ENCODE assay signal across 11 mouse cellular contexts in genomic region chr5:5845805-5846496, GRCm38 (mm10).
DNase-seq lines count a peak whose midpoint lies in the region; ATAC-seq and TF ChIP-seq lines count a peak whose summit lies in the region.
"Had no signal": no experiment of that assay in that cellular context is flagged by ENCODE, and none has a peak within 500 bp of the region (broad histone marks: within the 10 kb centered on the region; RNA-seq: fewer than 3 reads in every experiment).

No protein-coding gene starts in this region.

- H3K27ac ChIP-seq in lung, embryonic 14.5 days (ENCODE audit: low read depth) = no peak overlapping the region
- H3K27ac ChIP-seq in forebrain, postnatal 0 days (ENCODE audit: low read depth, low read length) = no peak overlapping the region
- H3K27ac ChIP-seq: embryonic facial prominence, embryonic 15.5 days; limb, embryonic 12.5 days; stomach, embryonic 15.5 days had no signal

- H3K9ac ChIP-seq in lung, embryonic 14.5 days = no peak overlapping the region
- no peak overlapping the region for H3K9ac ChIP-seq in forebrain, postnatal 0 days
- H3K9ac ChIP-seq: embryonic facial prominence, embryonic 15.5 days; limb, embryonic 12.5 days; stomach, embryonic 15.5 days had no signal

- no peaks in the 10 kb centered on the region for H3K36me3 ChIP-seq in lung, embryonic 14.5 days (ENCODE audit: insufficient read depth)
- no peaks in the 10 kb centered on the region for H3K36me3 ChIP-seq in forebrain, postnatal 0 days (ENCODE audit: insufficient read depth)
- H3K36me3 ChIP-seq: embryonic facial prominence, embryonic 15.5 days; limb, embryonic 12.5 days; stomach, embryonic 15.5 days had no signal

- H3K4me2 ChIP-seq in lung, embryonic 14.5 days = no peak overlapping the region
- H3K4me2 ChIP-seq in forebrain, postnatal 0 days (ENCODE audit: low read depth) = no peak overlapping the region
- H3K4me2 ChIP-seq: embryonic facial prominence, embryonic 15.5 days; limb, embryonic 12.5 days; stomach, embryonic 15.5 days had no signal

- H3K9me3 ChIP-seq in lung, embryonic 14.5 days (ENCODE audit: low read depth, low read length) = no peaks in the 10 kb centered on the region
- H3K9me3 ChIP-seq in forebrain, postnatal 0 days (ENCODE audit: low read length) = no peaks in the 10 kb centered on the region
- H3K9me3 ChIP-seq: embryonic facial prominence, embryonic 15.5 days; limb, embryonic 12.5 days; stomach, embryonic 15.5 days had no signal

- DNase-seq in cerebellum, postnatal 10 days = peak; percentile 36 to 81
- no peak for DNase-seq in cerebellum, adult 11 months
- peak; percentile 86 for DNase-seq in lung, embryonic 14.5 days
- no peak for DNase-seq in lung, adult 18-20 months
- peak; percentile 74 for DNase-seq in forebrain, postnatal 0 days
- peak; percentile 49 for DNase-seq in retina, adult 2 months (ENCODE audit: low read depth, low spot score)
- no peak for DNase-seq in T-cell, adult 2 months (ENCODE audit: low spot score)
- DNase-seq in frontal cortex, postnatal 10 days (ENCODE audit: low spot score in 2 of 2) = no peak

- no peaks in the 10 kb centered on the region for H3K4me1 ChIP-seq in lung, embryonic 14.5 days (ENCODE audit: insufficient read depth)
- H3K4me1 ChIP-seq in forebrain, postnatal 0 days (ENCODE audit: insufficient read depth) = no peaks in the 10 kb centered on the region
- H3K4me1 ChIP-seq: embryonic facial prominence, embryonic 15.5 days; limb, embryonic 12.5 days; stomach, embryonic 15.5 days had no signal

- 37% methylated on average over 9 of the region's 9 CpGs for whole genome bisulfite sequencing in lung, embryonic 14.5 days
- WGBS in forebrain, postnatal 0 days = 47% methylated on average over 9 of the region's 9 CpGs

- H3K4me3 ChIP-seq in lung, embryonic 14.5 days (ENCODE audit: low read depth, low read length) = no peak overlapping the region
- H3K4me3 ChIP-seq in forebrain, postnatal 0 days (ENCODE audit: low read depth, low read length) = no peak overlapping the region
- H3K4me3 ChIP-seq: embryonic facial prominence, embryonic 15.5 days; limb, embryonic 12.5 days; stomach, embryonic 15.5 days had no signal

- TF ChIP-seq CTCF in lung, embryonic 14.5 days (IDR thresholded peaks at IDR 0.05; ENCODE audit: low read depth) = peak; percentile 50
- peak; percentile 69 for TF ChIP-seq CTCF in forebrain, postnatal 0 days (IDR thresholded peaks at IDR 0.05; ENCODE audit: low read depth)

- ATAC-seq in lung, embryonic 14.5 days (ENCODE audit: insufficient read depth) = peak; percentile 60
- peak; percentile 85 for ATAC-seq in forebrain, postnatal 0 days

- no peaks in the 10 kb centered on the region for H3K27me3 ChIP-seq in lung, embryonic 14.5 days (ENCODE audit: insufficient read depth, low read length)
- no peaks in the 10 kb centered on the region for H3K27me3 ChIP-seq in forebrain, postnatal 0 days (ENCODE audit: insufficient read depth, low read length)
- H3K27me3 ChIP-seq: embryonic facial prominence, embryonic 15.5 days; limb, embryonic 12.5 days; stomach, embryonic 15.5 days had no signal

Comparison
In these comparisons a context has a peak if more than half of its experiments do, and no peak if none do; other contexts are left out.
1. DNase-seq: peak in cerebellum, postnatal 10 days (2 of 2), lung, embryonic 14.5 days (single experiment), forebrain, postnatal 0 days (single experiment) and retina, adult 2 months (single experiment); none in cerebellum, adult 11 months (single experiment), lung, adult 18-20 months (0 of 2), T-cell, adult 2 months (single experiment) and frontal cortex, postnatal 10 days (0 of 2).